Mouse (Mus musculus): ENCODE results near the gene Gm10770.
"Not testable (repeated sequence)": the region's sequence is repeated elsewhere in the genome, so short reads cannot be mapped to it uniquely, and the experiment has no call there.

The Gm10770 gene

GRCm38 (mm10) chr2:150179579-150179978 lies at the start of gene Gm10770:
Gm10770 (minus strand) TSS chr2:150179679.
- not testable (repeated sequence) for DNase-seq (ENCODE audit: low spot score in 2 of 2)

GRCm38 (mm10) chr2:150223263-150223662 lies 43.8 kb upstream of the Gm10770 start:
- DNase-seq (ENCODE audit: low spot score in 2 of 2): not testable (repeated sequence)

GRCm38 (mm10) chr2:150218363-150218725 lies 38.9 kb upstream of the Gm10770 start:
- not testable (repeated sequence) for DNase-seq (ENCODE audit: low spot score in 2 of 2)

GRCm38 (mm10) chr2:150217600-150218362 lies 38.3 kb upstream of the Gm10770 start, which contains the start of gene Zfp937:
Zfp937 (plus strand) TSS chr2:150218073.
- peak; percentile 49 for DNase-seq (ENCODE audit: low spot score in 2 of 2)

- DNase-seq (ENCODE audit: low spot score in 2 of 2): not testable (repeated sequence)
These were observed 2.1 kb upstream of the Gm10770 start, which contains the start of gene Gm14139 for GRCm38 (mm10) chr2:150181570-150181999. Gm14139 (plus strand) TSS chr2:150181755.

GRCm38 (mm10) chr2:150181046-150181445 lies 1.6 kb upstream of the Gm10770 start:
- DNase-seq (ENCODE audit: low spot score in 2 of 2): not testable (repeated sequence)

GRCm38 (mm10) chr2:150173833-150174232 lies 5.6 kb downstream of the Gm10770 start:
- no peak for DNase-seq (ENCODE audit: low spot score in 2 of 2)

- no peak for DNase-seq (ENCODE audit: low spot score in 2 of 2)
These were observed 12.8 kb downstream of the Gm10770 start for GRCm38 (mm10) chr2:150166703-150167102.

- DNase-seq (ENCODE audit: low spot score in 2 of 2): peak; percentile 88 to 93
These were observed 43.0 kb downstream of the Gm10770 start, which contains the start of gene Zfp120 for GRCm38 (mm10) chr2:150136435-150136897. Zfp120 (minus strand) TSS chr2:150136708.

GRCm38 (mm10) chr2:150132773-150133172 lies 46.7 kb downstream of the Gm10770 start:
- DNase-seq (ENCODE audit: low spot score in 2 of 2): no peak

GRCm38 (mm10) chr2:150132002-150132401 lies 47.5 kb downstream of the Gm10770 start:
- not testable (repeated sequence) for DNase-seq (ENCODE audit: low spot score in 2 of 2)

Measured in spleen, postnatal 36 days (tissue).